Mouse (Mus musculus): ENCODE measurements around the gene Pdlim7.

GRCm38 (mm10) chr13:55483593-55483992, 29.9 kb downstream of the Pdlim7 start:
- no peak for TF ChIP-seq EP300 (IDR thresholded peaks at IDR 0.05; ENCODE audit: low read length)
- TF ChIP-seq MEF2A (IDR thresholded peaks at IDR 0.05; ENCODE audit: borderline replicate concordance, low read depth, low read length): no peak
- no peak for TF ChIP-seq RAD21 (IDR thresholded peaks at IDR 0.05; ENCODE audit: low read depth, low read length)
- no peak for TF ChIP-seq TCF12 (IDR thresholded peaks at IDR 0.05; ENCODE audit: low read depth, low read length)
- no peak for TF ChIP-seq ZC3H11A (IDR thresholded peaks at IDR 0.05; ENCODE audit: low read depth, low read length)
- TF ChIP-seq POLR2A (IDR thresholded peaks at IDR 0.05; ENCODE audit: low read depth, low read length): no peak
- TF ChIP-seq E2F4 (IDR thresholded peaks at IDR 0.05; ENCODE audit: insufficient replicate concordance, low read depth, low read length): no peak
- no peak for TF ChIP-seq USF1 (IDR thresholded peaks at IDR 0.05; ENCODE audit: low read depth, low read length)
- TF ChIP-seq MAX (IDR thresholded peaks at IDR 0.05; ENCODE audit: low read length): no peak

Data from CH12.LX (cell line).